In genomic region chr9:52050361-52050760, GRCm38 (mm10) we compare ENCODE assay signal across 9 mouse cellular contexts. TPM values are rescaled to one million over a fixed set of nuclear protein-coding genes. Genes with fewer than 3 reads are reported as not detected.
DNase-seq lines count a peak whose midpoint lies in the region; ATAC-seq and TF ChIP-seq lines count a peak whose summit lies in the region.
"Had no signal": no experiment of that assay in that cellular context is flagged by ENCODE, and none has a peak within 500 bp of the region (broad histone marks: within the 10 kb centered on the region; RNA-seq: fewer than 3 reads in every experiment).

No protein-coding gene starts in this region.

- H3K79me2 ChIP-seq in liver, adult 2 months (ENCODE audit: control insufficient read depth, insufficient read depth, low read length): peaks cover 21% of the 10 kb centered on the region; the same call in 1 of the 2 replicates

- H3K9me3 ChIP-seq in forebrain, embryonic 10.5 days: no peaks in the 10 kb centered on the region
- no peaks in the 10 kb centered on the region for H3K9me3 ChIP-seq in intestine, embryonic 16.5 days (ENCODE audit: control insufficient read depth, low read length)
- no peaks in the 10 kb centered on the region for H3K9me3 ChIP-seq in neural tube, embryonic 12.5 days

- 9% methylated on average over 2 of the region's 2 CpGs for WGBS in liver, adult 2 months
- WGBS in forebrain, embryonic 10.5 days: 63% methylated on average over 2 of the region's 2 CpGs
- WGBS in intestine, embryonic 16.5 days: 44% methylated on average over 2 of the region's 2 CpGs
- WGBS in neural tube, embryonic 12.5 days: 42% methylated on average over 2 of the region's 2 CpGs

- H3K27me3 ChIP-seq in liver, adult 2 months (ENCODE audit: control insufficient read depth, insufficient read depth, low read length): no peaks in the 10 kb centered on the region
- H3K27me3 ChIP-seq in forebrain, embryonic 10.5 days (ENCODE audit: poor library complexity, severe bottlenecking): no peaks in the 10 kb centered on the region
- peaks cover 2% of the 10 kb centered on the region; the same call in 1 of the 2 replicates for H3K27me3 ChIP-seq in intestine, embryonic 16.5 days (replicated peaks; ENCODE audit: control insufficient read depth, insufficient read depth, low read length)
- no peaks in the 10 kb centered on the region for H3K27me3 ChIP-seq in neural tube, embryonic 12.5 days (replicated peaks)

- no peak for TF ChIP-seq CTCF in liver, adult 2 months (IDR thresholded peaks at IDR 0.05; ENCODE audit: low read depth, low read length)

- ATAC-seq in intestine, embryonic 16.5 days: no peak
- ATAC-seq in neural tube, embryonic 12.5 days (ENCODE audit: low FRiP score, low read depth): no peak
- ATAC-seq in activated CD4-positive, CD25-positive, alpha-beta regulatory T cell, adult 4 months: no peak

- intact Hi-C loops in left cerebral cortex, postnatal 4 days (cut with DNase I): no loop called here

- H3K4me1 ChIP-seq in liver, adult 2 months (ENCODE audit: control insufficient read depth, insufficient read depth, low read length): peaks cover 22% of the 10 kb centered on the region
- peaks cover 46% of the 10 kb centered on the region for H3K4me1 ChIP-seq in forebrain, embryonic 10.5 days
- H3K4me1 ChIP-seq in intestine, embryonic 16.5 days (ENCODE audit: control insufficient read depth, insufficient read depth, low read length): peaks cover 9% of the 10 kb centered on the region
- H3K4me1 ChIP-seq in neural tube, embryonic 12.5 days: peaks cover 24% of the 10 kb centered on the region

- peak overlapping the region; percentile 35 for H3K4me2 ChIP-seq in intestine, embryonic 16.5 days (ENCODE audit: low read depth, low read length)
- peak overlapping the region; percentile 71 for H3K4me2 ChIP-seq in neural tube, embryonic 12.5 days (replicated peaks)

- H3K36me3 ChIP-seq in liver, adult 2 months (ENCODE audit: control insufficient read depth, insufficient read depth, low read length): no peaks in the 10 kb centered on the region
- no peaks in the 10 kb centered on the region for H3K36me3 ChIP-seq in forebrain, embryonic 10.5 days (replicated peaks)
- no peaks in the 10 kb centered on the region for H3K36me3 ChIP-seq in intestine, embryonic 16.5 days (ENCODE audit: control insufficient read depth, insufficient read depth, low read length)
- H3K36me3 ChIP-seq in neural tube, embryonic 12.5 days: no peaks in the 10 kb centered on the region

- no peak overlapping the region for H3K27ac ChIP-seq in liver, adult 2 months (replicated peaks; ENCODE audit: insufficient read depth, low read depth, low read length)
- H3K27ac ChIP-seq in forebrain, embryonic 10.5 days: no peak overlapping the region
- no peak overlapping the region for H3K27ac ChIP-seq in intestine, embryonic 16.5 days (ENCODE audit: low read length)
- no peak overlapping the region for H3K27ac ChIP-seq in neural tube, embryonic 12.5 days

- H3K4me3 ChIP-seq in liver, adult 2 months (ENCODE audit: insufficient read depth, low read depth, low read length): peak overlapping the region; percentile 27; the same call in 1 of the 2 replicates
- H3K4me3 ChIP-seq in forebrain, embryonic 10.5 days: peak overlapping the region; percentile 96
- H3K4me3 ChIP-seq in intestine, embryonic 16.5 days (ENCODE audit: low read length): 0 out of 2 replicates have a peak overlapping the region, but pooled peaks have one; percentile 7
- H3K4me3 ChIP-seq in neural tube, embryonic 12.5 days: no peak overlapping the region

- no peak for TF ChIP-seq POLR2A in liver, adult 2 months (IDR thresholded peaks at IDR 0.05; ENCODE audit: extremely low read depth, insufficient read depth, low read length)

- peak overlapping the region; percentile 24; the same call in 1 of the 2 replicates for H3K9ac ChIP-seq in liver, adult 2 months (ENCODE audit: low read depth, low read length)
- H3K9ac ChIP-seq in intestine, embryonic 16.5 days (ENCODE audit: low read depth, low read length): no peak overlapping the region
- H3K9ac ChIP-seq in neural tube, embryonic 12.5 days: no peak overlapping the region

- peak; percentile 62 for DNase-seq in liver, adult 2 months (ENCODE audit: extremely low read depth, low read depth, low spot score)
- no peak for DNase-seq in liver
- DNase-seq in forebrain, embryonic 10.5 days (ENCODE audit: extremely low spot score, low spot score): no peak
- no peak for DNase-seq in left cerebral cortex, postnatal 4 days
- DNase-seq in adrenal gland, postnatal 10 days: no peak
- DNase-seq: cerebellum, adult 8-10 months had no signal

RNA-seq across cellular contexts. Expression of gene Rdx, which starts 3.4 kb away (rescaled TPM):
- total RNA-seq in liver, adult 2 months (2014; rRNA removed): 167 TPM in 2 replicates
- 30.5 and 32.7 TPM in 2 replicates for polyA plus RNA-seq in liver, adult 2 months (2012; rRNA removed)
- 145 and 156 TPM in 2 replicates for polyA plus RNA-seq in forebrain, embryonic 10.5 days (2016; fragmentation: Nextera tagmentation; extraction: Ambion mirVana)
- polyA plus RNA-seq in intestine, embryonic 16.5 days (2015; fragmentation: Nextera tagmentation; extraction: Ambion mirVana): 43.4 and 52.8 TPM in 2 replicates
- 133 and 136 TPM in 2 replicates for polyA plus RNA-seq in neural tube, embryonic 12.5 days (2016; fragmentation: Nextera tagmentation; extraction: Ambion mirVana)
- polyA plus RNA-seq in activated CD4-positive, CD25-positive, alpha-beta regulatory T cell, adult 4 months (2017; shearing (Covaris generic)): 10 to 100 TPM; 48.1 to 59.2 TPM
- 10 to 100 TPM; 58.4 to 71.4 TPM for total RNA-seq in left cerebral cortex, postnatal 4 days (2021)
- total RNA-seq in adrenal gland, postnatal 10 days (2021): 100 to 1,000 TPM; 111 to 116 TPM
